Mouse (Mus musculus): ENCODE measurements around the gene Ncs1.

Gene Ncs1

GRCm38 (mm10) chr2:31277810-31278209 lies 32.2 kb downstream of the Ncs1 start:
- DNase-seq (ENCODE audit: low read depth, low spot score) = peak; percentile 84

GRCm38 (mm10) chr2:31278483-31278882 lies 32.9 kb downstream of the Ncs1 start:
- DNase-seq (ENCODE audit: low read depth, low spot score) = peak; percentile 84

DNA sequence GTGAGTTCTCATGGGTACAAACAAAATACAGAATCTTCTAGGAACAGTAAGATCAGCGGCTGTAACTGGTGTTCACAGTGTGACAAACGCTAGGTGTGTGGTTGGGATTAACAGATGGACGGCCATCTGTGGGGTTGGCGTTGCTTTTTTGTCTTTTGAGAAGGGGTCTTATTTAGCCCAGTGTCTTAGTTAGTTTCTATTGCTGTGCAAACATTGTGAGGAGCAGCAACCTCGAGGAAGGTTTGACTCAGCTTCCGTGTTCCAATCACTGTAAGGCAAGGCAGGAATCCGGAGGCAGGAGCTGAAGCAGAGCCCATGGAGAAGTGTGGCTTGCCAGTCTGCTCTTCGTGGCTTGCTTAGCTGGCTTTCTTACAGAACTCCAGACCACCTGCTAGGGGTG lies 35.5 kb downstream of the Ncs1 start:
- DNase-seq (ENCODE audit: low read depth, low spot score) = peak; percentile 74

DNA sequence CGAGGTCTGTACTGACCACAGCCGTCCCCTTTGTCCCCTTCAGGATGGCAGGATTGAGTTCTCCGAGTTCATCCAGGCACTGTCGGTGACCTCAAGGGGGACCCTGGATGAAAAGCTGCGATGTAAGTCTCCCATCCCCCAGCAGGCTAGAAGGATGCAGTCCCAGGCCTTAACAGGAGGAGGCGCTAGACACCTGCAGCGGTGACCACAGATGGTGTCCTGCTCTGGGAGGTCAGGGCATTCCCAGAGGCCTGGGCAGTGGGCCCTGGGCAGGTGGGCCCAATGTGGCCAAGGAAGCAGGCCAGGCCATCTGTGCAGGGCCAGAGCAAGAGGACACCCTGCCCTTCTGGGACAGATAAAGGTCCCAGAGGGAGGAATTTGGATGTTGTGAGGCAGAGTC lies 36.6 kb downstream of the Ncs1 start:
- DNase-seq (ENCODE audit: low read depth, low spot score) = peak; percentile 65

DNA sequence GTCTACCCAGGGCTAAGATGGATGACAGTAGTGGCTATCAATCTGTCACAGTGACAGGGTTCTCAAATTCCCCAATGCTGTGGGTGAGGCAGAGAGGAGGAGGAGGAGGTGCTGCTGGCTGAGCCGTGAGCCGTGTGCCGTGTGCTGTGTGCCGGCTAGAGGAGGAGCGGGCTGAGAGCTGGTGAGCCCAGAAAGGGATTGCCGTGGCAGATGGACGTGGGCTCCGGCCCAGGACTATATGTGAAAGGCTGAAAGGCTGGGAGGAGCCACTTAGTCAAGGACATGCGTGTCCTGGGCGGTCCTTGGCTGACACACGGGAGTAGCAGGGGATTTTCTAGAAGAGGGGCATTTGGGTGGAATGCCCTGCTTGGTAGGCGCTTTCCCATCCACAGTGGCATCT lies 37.3 kb downstream of the Ncs1 start:
- DNase-seq (ENCODE audit: low read depth, low spot score) = peak; percentile 72

DNA sequence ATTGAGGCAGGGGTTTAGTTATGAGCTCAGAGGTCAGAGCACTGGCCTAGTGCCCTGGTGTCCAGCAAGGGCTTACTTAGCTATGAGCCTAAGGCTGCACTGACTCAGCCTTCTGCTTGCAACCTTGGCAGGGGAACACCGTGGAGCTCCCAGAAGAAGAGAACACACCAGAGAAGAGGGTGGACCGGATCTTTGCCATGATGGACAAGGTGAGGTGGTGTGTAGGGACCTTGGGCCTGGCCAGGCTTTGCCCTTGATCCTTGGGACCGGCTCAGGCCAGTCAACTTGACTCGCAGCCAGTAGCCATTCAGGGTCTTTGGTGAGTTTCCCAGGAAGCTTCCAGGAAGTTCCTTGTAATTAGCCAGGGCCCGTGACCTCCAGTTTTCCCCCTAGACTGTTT lies 38.9 kb downstream of the Ncs1 start:
- no peak for DNase-seq (ENCODE audit: low read depth, low spot score)

- DNase-seq (ENCODE audit: low read depth, low spot score) = peak; percentile 80
Observed at GRCm38 (mm10) chr2:31291421-31291820, 45.8 kb downstream of the Ncs1 start.

DNA sequence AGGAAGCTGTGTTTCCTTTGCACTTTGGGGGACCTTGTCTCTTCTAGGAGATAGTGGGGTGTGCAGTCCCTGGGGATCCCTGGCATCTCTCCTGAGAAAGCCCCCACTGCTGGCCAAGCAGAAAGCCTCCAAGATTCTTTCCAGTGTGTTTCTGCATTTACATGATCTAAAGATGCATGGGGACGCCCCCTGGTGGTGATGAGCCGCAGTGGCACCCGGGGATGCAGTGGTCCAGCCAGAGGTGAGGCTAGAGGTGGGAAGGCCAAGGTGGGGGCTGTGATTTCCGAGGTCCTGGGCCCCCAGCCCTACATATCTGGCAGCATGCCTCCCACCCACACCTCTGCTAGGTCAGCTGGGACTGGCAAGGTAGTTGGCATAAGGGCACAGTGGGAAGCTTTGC lies 49.4 kb downstream of the Ncs1 start:
- DNase-seq (ENCODE audit: low read depth, low spot score) = peak; percentile 71

DNA sequence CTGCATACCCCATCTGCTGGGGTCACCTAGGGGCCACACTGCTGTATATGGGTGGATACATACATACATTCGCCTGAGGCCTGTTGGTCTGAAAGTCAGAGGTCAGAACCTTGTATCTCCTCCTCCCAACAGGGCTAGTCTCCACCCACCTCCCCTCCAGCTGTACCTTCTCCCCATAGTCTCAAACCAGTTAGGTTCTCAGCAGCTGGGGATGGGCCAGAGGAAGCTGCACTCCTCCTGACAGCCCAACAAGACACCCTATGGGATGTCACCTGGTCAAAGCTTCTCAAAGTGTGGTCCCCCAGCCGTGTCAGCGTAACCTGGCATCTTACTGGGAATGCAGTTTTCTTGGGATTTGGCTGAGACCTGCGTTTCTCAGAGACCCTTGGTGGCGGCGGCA lies 50.8 kb downstream of the Ncs1 start:
- no peak for DNase-seq (ENCODE audit: low read depth, low spot score)

DNA sequence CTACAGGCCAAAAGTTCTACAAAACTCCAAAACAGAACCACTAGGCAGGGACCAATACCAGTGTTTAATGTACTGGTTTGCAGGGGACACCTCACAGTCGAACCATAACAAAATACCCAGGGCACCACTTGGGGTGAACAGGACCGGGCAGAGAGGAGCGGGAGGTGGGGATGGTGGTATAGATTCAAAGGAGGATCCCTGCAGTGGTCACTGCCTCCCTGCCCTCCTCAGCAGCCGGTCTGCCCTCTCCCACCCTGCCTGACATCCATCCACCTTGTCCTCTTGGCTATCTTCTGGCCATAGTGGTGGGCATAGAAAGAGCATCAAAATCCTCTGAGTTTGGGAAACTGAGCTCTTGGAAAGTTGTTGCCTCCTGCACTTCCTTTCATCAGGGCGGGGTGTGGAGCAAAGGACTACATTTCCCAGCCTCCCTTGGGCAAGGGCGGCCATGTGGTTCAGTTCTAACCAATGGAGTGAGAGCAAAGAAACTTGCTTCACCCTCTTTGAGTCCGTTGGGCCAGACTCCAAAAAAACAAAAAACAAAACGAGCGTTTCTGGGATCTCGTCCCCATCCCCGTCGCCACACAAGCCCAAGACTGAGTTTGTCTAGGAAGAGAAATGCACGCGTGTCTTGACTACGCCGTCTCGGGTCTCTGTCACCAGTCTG lies 52.1 kb downstream of the Ncs1 start:
- peak; percentile 86 for DNase-seq (ENCODE audit: low read depth, low spot score)

DNA sequence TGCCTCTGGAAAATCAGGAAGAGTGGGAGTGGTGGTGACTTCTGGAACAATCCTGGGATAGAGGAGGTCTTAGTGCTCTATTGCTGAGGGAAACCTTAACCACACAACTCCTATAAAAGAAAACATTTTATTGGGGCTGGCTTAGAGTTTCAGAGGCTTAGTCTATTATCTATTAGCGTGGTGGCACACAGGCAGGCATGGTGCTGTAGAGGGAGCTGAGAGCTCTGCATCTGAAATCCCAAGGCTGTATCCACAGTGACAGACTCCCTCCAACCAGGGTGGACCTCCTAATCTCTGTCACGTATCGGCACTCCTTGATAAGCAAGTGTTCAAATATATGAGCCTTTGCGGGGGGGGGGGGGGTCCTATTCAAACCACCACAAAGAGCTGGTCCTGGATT lies 53.2 kb downstream of the Ncs1 start:
- DNase-seq (ENCODE audit: low read depth, low spot score) = no peak

- DNase-seq (ENCODE audit: low read depth, low spot score) = peak; percentile 85
Observed at GRCm38 (mm10) chr2:31299266-31299665, 53.6 kb downstream of the Ncs1 start.

DNA sequence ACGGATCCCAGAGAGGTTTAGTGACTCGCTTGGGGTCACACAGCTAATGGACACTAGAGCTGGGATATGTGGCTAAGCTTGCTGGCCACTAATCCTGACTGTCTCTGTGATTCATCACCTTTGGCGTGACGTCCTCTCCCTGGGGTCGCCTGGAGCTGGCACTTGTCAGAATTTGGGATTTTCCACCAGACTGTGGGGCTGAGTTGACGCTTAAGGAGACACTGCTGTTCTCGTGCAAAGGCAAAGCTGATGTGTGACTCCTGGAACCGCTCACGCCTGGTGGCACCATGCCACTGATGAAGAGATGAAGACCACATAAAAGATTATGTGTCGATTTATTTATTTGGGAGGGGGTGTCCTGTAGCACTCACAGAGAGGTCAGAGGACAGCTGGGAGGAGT lies 54.4 kb downstream of the Ncs1 start:
- no peak for DNase-seq (ENCODE audit: low read depth, low spot score)

- DNase-seq (ENCODE audit: low read depth, low spot score) = no peak
Observed at GRCm38 (mm10) chr2:31303177-31303576, 57.6 kb downstream of the Ncs1 start.

GRCm38 (mm10) chr2:31304191-31304590 lies 58.6 kb downstream of the Ncs1 start:
- DNase-seq (ENCODE audit: low read depth, low spot score) = no peak

DNA sequence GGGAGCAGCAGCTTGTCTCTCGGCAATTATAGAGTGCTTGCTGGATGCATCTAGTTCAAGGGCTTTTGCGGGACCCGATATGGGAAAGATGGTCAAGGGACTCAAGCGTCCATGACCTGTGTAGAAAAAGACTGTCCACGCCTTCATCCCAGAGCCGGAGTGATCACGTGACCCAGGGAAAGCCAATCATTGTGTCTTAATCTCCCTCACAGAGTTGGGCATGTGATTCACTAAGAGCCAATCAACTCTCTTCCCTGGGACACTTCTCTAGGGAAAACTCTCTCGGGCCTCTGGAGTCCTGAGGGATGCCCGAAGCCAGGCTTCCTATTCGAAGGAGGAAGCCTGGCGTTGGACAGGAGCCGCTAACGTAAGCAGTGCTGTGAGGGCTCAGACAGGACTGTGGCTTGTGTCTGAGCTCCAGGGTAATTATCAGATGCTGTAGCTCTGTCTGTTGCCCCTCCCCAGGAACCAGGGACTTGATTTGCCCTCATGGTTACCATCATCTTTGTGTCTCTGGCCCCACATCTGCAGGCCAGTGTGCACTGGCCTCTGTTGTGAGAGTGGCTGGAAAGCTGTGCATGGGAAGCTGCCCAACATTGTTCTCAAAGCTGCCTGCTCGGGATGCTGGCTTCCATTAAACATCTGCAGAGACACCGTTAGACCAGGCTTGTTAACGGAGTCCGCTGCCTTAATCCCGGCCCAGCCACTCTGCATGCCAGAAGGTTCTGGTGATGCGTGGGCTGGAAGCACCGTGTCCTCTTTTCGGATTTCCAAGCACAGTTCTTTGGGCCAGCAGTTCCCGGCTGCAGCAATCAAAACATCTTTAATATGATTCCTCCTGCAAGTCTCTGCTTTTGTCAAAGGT lies 59.4 kb downstream of the Ncs1 start:
- no peak for DNase-seq (ENCODE audit: low read depth, low spot score)

DNA sequence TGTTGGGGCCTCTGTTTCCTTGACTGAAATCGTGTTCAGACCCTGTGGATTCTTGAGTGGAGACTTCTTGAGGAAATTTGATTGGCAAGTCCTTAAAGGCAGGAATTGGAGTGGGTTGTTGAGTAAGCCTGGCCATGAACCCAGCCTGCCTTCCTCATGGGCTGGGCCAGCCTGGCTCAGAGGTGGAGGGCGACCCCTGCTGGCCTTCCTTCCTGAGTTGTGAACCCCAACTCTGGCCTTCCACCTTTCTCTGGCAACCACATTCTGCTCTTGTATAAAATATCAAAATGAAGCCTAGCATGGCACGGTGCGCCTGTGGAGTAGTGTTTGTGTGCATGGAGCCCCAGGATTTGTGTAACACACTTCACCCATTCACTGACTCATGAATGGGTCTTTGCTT lies 60.1 kb downstream of the Ncs1 start:
- DNase-seq (ENCODE audit: low read depth, low spot score) = peak; percentile 55

DNA sequence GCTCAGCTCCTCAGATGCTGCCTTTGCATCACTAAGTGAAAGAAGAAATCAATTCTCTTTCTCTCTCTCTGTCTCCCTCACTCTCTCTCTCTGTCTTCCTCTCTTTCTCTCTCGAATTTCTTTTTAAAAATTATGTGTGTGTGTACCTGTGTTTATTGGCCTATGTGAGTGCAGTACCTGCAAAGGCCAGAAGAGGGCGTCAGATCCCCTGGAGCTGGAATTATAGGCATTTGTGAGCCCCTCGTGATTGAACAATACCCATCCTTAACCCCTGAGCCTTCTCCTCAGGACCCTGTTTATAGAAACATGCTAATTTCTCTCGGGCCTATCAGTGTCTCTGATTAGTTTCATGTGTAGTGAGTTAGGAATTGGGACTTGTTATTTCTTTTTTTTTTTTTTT lies 62.6 kb downstream of the Ncs1 start:
- no peak for DNase-seq (ENCODE audit: low read depth, low spot score)

- DNase-seq (ENCODE audit: low read depth, low spot score) = no peak
Observed at GRCm38 (mm10) chr2:31309549-31309948, 63.9 kb downstream of the Ncs1 start.

DNA sequence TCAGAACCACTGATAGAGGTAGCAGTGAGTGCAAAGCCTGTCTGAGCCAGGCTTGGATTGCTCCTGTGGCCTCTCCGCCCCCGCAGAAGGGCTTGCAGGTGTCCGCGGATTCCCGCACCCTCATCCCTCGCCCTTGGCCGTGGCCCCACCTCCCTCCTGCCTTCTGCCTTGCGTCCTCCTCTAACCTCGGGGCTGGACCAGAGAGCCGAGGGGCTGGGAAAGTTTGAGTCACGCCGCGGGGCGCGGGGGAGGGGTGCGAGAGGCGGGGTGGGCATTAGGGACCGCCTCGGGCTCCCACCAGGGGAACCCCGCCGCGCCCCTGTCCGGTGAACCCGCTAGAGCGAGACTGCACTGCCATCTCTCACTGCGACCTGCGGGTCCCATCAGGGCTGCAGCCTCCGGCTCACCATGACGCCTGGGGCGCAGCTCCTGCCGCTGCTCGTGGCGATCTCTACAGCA lies 68.4 kb downstream of the Ncs1 start, which contains the start of gene Hmcn2:
Gene Hmcn2 (plus strand): TSS at position 409 of the 459 bp plus-strand sequence.
- no peak for DNase-seq (ENCODE audit: low read depth, low spot score)

GRCm38 (mm10) chr2:31318162-31318561 lies 72.5 kb downstream of the Ncs1 start:
- DNase-seq (ENCODE audit: low read depth, low spot score) = no peak

- DNase-seq (ENCODE audit: low read depth, low spot score) = no peak
Observed at GRCm38 (mm10) chr2:31319200-31319599, 73.6 kb downstream of the Ncs1 start.

GRCm38 (mm10) chr2:31327186-31327585 lies 81.6 kb downstream of the Ncs1 start:
- no peak for DNase-seq (ENCODE audit: low read depth, low spot score)

Measured in brain, adult 2 months (tissue).